Mouse (Mus musculus): ENCODE measurements at regions not wholly inside any gene's neighbourhood (a gene's known extent, or its start where the extent isn't known, plus 50 kb on each side); places are given as distances from the start of the nearest gene placed in this dataset.

DNA sequence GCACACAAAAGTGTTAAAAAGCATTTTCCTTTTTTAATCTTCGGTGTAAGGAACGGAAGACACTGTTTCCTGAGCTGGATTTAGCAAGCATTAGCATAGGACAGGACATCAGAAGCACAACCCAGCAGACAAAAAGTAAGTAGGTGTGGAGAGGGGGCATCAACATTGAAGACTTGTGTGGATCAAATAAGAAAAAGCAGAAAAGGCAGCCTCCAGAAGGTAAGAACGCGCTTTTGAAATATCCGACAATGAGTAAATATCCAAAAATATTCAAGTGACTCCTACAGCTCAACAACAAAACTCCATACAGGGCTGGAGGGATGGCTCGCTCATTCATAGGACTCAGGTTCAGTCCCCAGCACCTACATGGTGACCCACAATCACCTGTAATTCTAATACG, 286.9 kb downstream of the Pdcd6ip start:
- no peak overlapping the region for H3K27ac ChIP-seq (ENCODE audit: low read length)
- H3K36me3 ChIP-seq (ENCODE audit: control insufficient read depth, insufficient read depth, low read length), result no peaks in the 10 kb centered on the region
- H3K4me1 ChIP-seq (ENCODE audit: control insufficient read depth, insufficient read depth, low read length), result no peaks in the 10 kb centered on the region
- no peak overlapping the region for H3K4me2 ChIP-seq (ENCODE audit: low read length)
- no peaks in the 10 kb centered on the region for H3K27me3 ChIP-seq (ENCODE audit: control insufficient read depth, insufficient read depth, low read depth, low read length)
- H3K9ac ChIP-seq (ENCODE audit: low read depth, low read length), result no peak overlapping the region
- no peak overlapping the region for H3K4me3 ChIP-seq (ENCODE audit: low read depth, low read length)
- no peaks in the 10 kb centered on the region for H3K9me3 ChIP-seq (replicated peaks; ENCODE audit: control insufficient read depth, low read length, poor library complexity, severe bottlenecking)
- 95% methylated on average over 7 of the region's 7 CpGs for WGBS
- no peak for ATAC-seq

DNA sequence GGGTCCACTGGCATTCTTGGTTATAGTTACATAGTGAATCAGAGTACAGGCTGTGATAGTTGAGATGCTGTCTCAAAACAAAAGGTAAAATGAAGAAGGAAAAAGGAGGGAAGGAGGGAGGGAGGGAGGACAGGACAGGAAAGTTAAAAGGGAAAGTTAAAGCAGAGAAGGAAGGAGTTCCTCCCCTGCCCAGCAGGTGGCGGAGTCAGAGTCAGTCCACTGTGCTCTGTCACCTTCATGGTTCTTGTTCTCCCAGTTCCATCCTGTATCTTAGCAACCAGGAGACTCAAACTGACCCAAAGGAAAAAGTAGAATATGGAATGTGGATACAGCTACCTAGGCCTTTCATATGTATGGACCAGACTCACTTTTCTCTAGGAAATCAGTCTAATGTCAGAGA, 288.3 kb downstream of the Pdcd6ip start:
- Histone ChIP-seq H3K4me1 (ENCODE audit: control insufficient read depth, insufficient read depth, low read length) (peaks cover 4% of the 10 kb centered on the region), H3K9me3 (replicated peaks; ENCODE audit: control insufficient read depth, low read length, poor library complexity, severe bottlenecking) (no peaks in the 10 kb centered on the region), H3K27me3 (ENCODE audit: control insufficient read depth, insufficient read depth, low read depth, low read length) (no peaks in the 10 kb centered on the region), H3K4me2 (ENCODE audit: low read length) (no peak overlapping the region), H3K27ac (ENCODE audit: low read length) (no peak overlapping the region), H3K36me3 (ENCODE audit: control insufficient read depth, insufficient read depth, low read length) (no peaks in the 10 kb centered on the region), H3K4me3 (ENCODE audit: low read depth, low read length) (no peak overlapping the region), H3K9ac (ENCODE audit: low read depth, low read length) (no peak overlapping the region)
- WGBS, result 94% methylated on average over 1 of the region's 1 CpGs
- no peak for ATAC-seq

DNA sequence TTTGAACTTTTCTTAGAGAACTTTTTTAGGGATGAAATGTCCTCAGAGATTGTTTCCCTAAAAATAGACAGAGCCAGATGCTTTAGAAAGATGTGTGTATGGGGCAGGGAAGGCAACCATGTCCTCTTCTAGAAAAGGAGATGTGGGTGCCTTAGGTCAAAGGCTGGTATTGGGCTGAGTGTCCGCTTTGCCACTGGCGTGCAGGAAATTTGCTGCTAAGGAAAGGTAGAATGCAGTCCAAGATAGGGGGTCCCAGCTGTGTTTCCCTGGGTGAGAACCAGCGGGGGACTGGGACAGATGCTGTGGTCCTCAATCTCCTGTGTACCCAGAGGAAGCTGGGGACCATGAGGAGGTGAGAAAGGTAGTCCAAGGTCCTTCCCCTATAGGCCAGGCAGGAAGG, 291.0 kb downstream of the Pdcd6ip start:
- Histone ChIP-seq H3K9ac (ENCODE audit: low read depth, low read length) (no peak overlapping the region), H3K27me3 (ENCODE audit: control insufficient read depth, insufficient read depth, low read depth, low read length) (no peaks in the 10 kb centered on the region), H3K4me2 (ENCODE audit: low read length) (no peak overlapping the region), H3K27ac (ENCODE audit: low read length) (no peak overlapping the region), H3K9me3 (replicated peaks; ENCODE audit: control insufficient read depth, low read length, poor library complexity, severe bottlenecking) (no peaks in the 10 kb centered on the region), H3K36me3 (ENCODE audit: control insufficient read depth, insufficient read depth, low read length) (no peaks in the 10 kb centered on the region), H3K4me1 (ENCODE audit: control insufficient read depth, insufficient read depth, low read length) (peaks cover 4% of the 10 kb centered on the region), H3K4me3 (ENCODE audit: low read depth, low read length) (no peak overlapping the region)
- WGBS, result 95% methylated on average over 3 of the region's 3 CpGs
- no peak for ATAC-seq

DNA sequence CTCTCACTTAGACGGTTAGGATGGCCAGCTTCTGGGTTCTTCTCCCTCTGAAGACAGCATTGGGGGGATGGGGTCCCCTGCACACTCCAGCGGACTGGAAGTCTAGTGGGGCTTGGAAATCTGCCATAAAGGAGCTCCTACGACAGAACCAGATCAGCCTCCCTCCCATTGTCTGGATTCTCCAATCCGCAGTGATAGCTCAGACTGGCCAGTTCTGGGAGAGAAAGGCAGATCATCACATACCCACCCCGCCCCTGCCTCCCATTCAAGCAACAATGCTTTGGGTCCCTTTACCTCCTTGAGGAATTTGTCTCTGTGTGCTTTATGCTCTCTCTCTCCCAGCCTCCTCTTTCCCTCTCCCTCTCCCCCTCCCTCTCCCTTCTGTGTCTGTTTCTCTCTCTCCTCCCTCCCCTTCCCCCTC, 292.5 kb downstream of the Pdcd6ip start:
- Histone ChIP-seq H3K36me3 (ENCODE audit: control insufficient read depth, insufficient read depth, low read length) (no peaks in the 10 kb centered on the region), H3K9me3 (replicated peaks; ENCODE audit: control insufficient read depth, low read length, poor library complexity, severe bottlenecking) (no peaks in the 10 kb centered on the region), H3K4me1 (ENCODE audit: control insufficient read depth, insufficient read depth, low read length) (peaks cover 4% of the 10 kb centered on the region), H3K4me3 (ENCODE audit: low read depth, low read length) (no peak overlapping the region), H3K4me2 (ENCODE audit: low read length) (no peak overlapping the region), H3K27me3 (ENCODE audit: control insufficient read depth, insufficient read depth, low read depth, low read length) (no peaks in the 10 kb centered on the region), H3K9ac (ENCODE audit: low read depth, low read length) (no peak overlapping the region), H3K27ac (ENCODE audit: low read length) (0 out of 2 replicates have a peak overlapping the region, but pooled peaks have one; percentile 2)
- WGBS, result 19% methylated on average over 5 of the region's 5 CpGs
- ATAC-seq, result no peak

DNA sequence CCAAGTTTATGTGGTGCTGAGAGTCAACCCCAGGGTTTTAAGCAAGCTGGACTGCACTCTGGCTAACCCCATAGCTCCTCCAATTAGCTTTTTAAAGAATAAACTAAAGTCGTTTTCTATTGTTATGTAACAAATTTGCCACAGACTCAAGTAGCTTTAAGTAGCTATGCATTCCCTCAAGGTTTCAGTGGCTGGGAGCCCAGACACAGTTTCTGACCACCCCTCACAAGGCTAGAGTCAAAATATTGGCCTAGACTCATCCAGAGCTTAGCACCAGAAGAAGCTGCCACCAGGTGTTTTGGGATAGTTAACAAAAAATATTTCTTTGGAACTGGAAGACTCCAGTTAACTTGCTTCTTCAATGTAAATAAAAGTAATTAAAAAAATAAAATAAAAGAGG, 293.4 kb downstream of the Pdcd6ip start:
- 71% methylated on average over 1 of the region's 1 CpGs for WGBS
- ATAC-seq, result no peak
- H3K4me1 ChIP-seq (ENCODE audit: control insufficient read depth, insufficient read depth, low read length), result peaks cover 4% of the 10 kb centered on the region

DNA sequence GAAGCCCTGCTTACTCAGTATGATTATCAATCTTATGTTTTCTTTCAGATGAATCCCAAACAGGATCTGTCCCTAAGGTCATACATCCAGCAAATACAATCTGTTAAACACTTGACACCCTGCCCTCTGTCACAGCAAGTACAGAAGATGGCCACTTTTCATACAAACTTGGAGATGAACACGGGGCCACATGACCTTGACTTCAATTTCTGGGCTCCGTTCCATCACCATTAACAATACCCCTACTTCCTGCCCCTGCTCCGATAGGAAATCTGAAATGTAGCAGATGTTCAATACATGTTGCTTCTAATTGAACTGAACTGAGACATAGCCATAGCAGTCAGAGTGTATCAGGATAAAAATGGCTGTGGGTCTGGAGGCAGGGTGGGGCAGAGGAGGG, 294.2 kb downstream of the Pdcd6ip start:
- Histone ChIP-seq H3K9me3 (replicated peaks; ENCODE audit: control insufficient read depth, low read length, poor library complexity, severe bottlenecking) (no peaks in the 10 kb centered on the region), H3K4me1 (ENCODE audit: control insufficient read depth, insufficient read depth, low read length) (peaks cover 4% of the 10 kb centered on the region), H3K27me3 (ENCODE audit: control insufficient read depth, insufficient read depth, low read depth, low read length) (no peaks in the 10 kb centered on the region), H3K9ac (ENCODE audit: low read depth, low read length) (no peak overlapping the region), H3K4me2 (ENCODE audit: low read length) (no peak overlapping the region), H3K36me3 (ENCODE audit: control insufficient read depth, insufficient read depth, low read length) (no peaks in the 10 kb centered on the region), H3K4me3 (ENCODE audit: low read depth, low read length) (no peak overlapping the region), H3K27ac (ENCODE audit: low read length) (no peak overlapping the region)
- 84% methylated on average over 3 of the region's 3 CpGs for WGBS
- no peak for ATAC-seq

More for the DNA sequence above, 293.4 kb downstream of the Pdcd6ip start:
- H3K36me3 ChIP-seq (ENCODE audit: control insufficient read depth, insufficient read depth, low read length), result no peaks in the 10 kb centered on the region
- no peak overlapping the region for H3K27ac ChIP-seq (ENCODE audit: low read length)
- no peak overlapping the region for H3K9ac ChIP-seq (ENCODE audit: low read depth, low read length)
- no peak overlapping the region for H3K4me2 ChIP-seq (ENCODE audit: low read length)
- H3K4me3 ChIP-seq (ENCODE audit: low read depth, low read length), result no peak overlapping the region
- no peaks in the 10 kb centered on the region for H3K27me3 ChIP-seq (ENCODE audit: control insufficient read depth, insufficient read depth, low read depth, low read length)
- no peaks in the 10 kb centered on the region for H3K9me3 ChIP-seq (replicated peaks; ENCODE audit: control insufficient read depth, low read length, poor library complexity, severe bottlenecking)

DNA sequence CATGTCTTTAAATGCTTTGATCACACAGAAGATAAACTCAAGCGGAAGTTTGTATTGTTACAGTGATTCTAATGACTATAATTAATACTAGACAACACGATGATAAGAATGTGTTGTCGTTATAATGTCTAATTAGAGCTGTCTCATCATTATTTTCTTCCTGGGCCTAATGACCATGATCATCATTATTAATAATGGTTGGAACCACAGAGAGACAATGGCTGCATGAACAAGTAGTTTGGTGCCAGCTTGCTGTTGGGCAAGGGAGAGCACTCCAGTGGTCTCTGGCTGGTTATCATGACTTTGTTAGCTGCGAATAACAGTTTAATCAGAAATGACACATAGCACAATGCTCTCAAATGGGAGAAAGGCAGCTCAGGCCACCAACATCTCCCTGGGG, 296.4 kb downstream of the Pdcd6ip start:
- 68% methylated on average over 4 of the region's 4 CpGs for WGBS
- Histone ChIP-seq H3K9me3 (replicated peaks; ENCODE audit: control insufficient read depth, low read length, poor library complexity, severe bottlenecking) (no peaks in the 10 kb centered on the region), H3K36me3 (ENCODE audit: control insufficient read depth, insufficient read depth, low read length) (no peaks in the 10 kb centered on the region), H3K4me1 (ENCODE audit: control insufficient read depth, insufficient read depth, low read length) (peaks cover 4% of the 10 kb centered on the region), H3K27ac (ENCODE audit: low read length) (no peak overlapping the region), H3K4me2 (ENCODE audit: low read length) (no peak overlapping the region), H3K9ac (ENCODE audit: low read depth, low read length) (no peak overlapping the region), H3K27me3 (ENCODE audit: control insufficient read depth, insufficient read depth, low read depth, low read length) (no peaks in the 10 kb centered on the region), H3K4me3 (ENCODE audit: low read depth, low read length) (no peak overlapping the region)
- ATAC-seq, result no peak

DNA sequence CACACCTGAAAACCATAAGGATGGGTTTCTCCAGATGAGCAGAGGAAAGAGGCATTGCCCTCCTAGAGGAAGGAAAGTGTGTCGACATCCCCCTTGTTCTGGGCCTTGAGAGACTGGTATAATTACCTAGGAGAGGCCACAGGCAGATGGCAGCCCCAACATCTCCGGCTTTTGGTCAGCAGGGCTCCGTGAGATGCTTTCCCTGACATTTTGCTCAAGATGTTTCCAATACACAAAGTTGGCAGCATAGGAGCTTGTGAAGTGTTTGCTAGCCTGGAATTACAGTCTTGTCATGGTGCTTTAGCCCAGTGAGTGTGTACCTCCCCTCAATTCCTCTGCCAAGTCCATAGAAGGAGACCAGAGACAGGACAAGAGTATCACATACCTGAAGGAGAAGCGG, 299.5 kb downstream of the Pdcd6ip start:
- ATAC-seq, result no peak
- Histone ChIP-seq H3K27me3 (ENCODE audit: control insufficient read depth, insufficient read depth, low read depth, low read length) (no peaks in the 10 kb centered on the region), H3K36me3 (ENCODE audit: control insufficient read depth, insufficient read depth, low read length) (no peaks in the 10 kb centered on the region), H3K4me1 (ENCODE audit: control insufficient read depth, insufficient read depth, low read length) (no peaks in the 10 kb centered on the region), H3K4me3 (ENCODE audit: low read depth, low read length) (no peak overlapping the region), H3K9ac (ENCODE audit: low read depth, low read length) (no peak overlapping the region), H3K9me3 (replicated peaks; ENCODE audit: control insufficient read depth, low read length, poor library complexity, severe bottlenecking) (no peaks in the 10 kb centered on the region), H3K4me2 (ENCODE audit: low read length) (no peak overlapping the region), H3K27ac (ENCODE audit: low read length) (no peak overlapping the region)
- 89% methylated on average over 4 of the region's 4 CpGs for whole genome bisulfite sequencing

DNA sequence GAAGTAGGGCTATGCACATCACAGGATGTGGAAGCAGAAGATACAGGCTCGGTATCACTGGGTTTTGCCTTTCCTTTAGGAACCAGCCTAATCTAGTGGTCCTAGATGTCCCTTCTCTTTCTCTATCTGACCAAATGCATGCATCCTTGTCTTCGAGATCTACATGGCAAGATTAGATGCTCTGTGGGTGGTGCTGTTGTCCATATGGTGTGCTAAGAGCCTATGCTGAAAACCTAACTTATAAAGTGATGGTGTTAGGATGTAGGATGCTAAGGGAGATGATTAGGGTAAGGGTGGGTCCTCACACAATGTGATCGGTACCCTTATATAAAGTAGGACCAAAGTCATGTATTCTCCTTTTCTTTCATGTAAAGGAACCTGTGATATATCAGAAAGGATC, 313.7 kb downstream of the Pdcd6ip start:
- no peak overlapping the region for H3K4me2 ChIP-seq (ENCODE audit: low read length)
- no peak overlapping the region for H3K9ac ChIP-seq (ENCODE audit: low read depth, low read length)
- WGBS, result 90% methylated on average over 3 of the region's 3 CpGs
- no peaks in the 10 kb centered on the region for H3K36me3 ChIP-seq (ENCODE audit: control insufficient read depth, insufficient read depth, low read length)
- H3K27me3 ChIP-seq (ENCODE audit: control insufficient read depth, insufficient read depth, low read depth, low read length), result no peaks in the 10 kb centered on the region
- H3K9me3 ChIP-seq (replicated peaks; ENCODE audit: control insufficient read depth, low read length, poor library complexity, severe bottlenecking), result no peaks in the 10 kb centered on the region
- ATAC-seq, result no peak
- H3K4me3 ChIP-seq (ENCODE audit: low read depth, low read length), result no peak overlapping the region
- H3K4me1 ChIP-seq (ENCODE audit: control insufficient read depth, insufficient read depth, low read length), result no peaks in the 10 kb centered on the region
- H3K27ac ChIP-seq (ENCODE audit: low read length), result no peak overlapping the region

DNA sequence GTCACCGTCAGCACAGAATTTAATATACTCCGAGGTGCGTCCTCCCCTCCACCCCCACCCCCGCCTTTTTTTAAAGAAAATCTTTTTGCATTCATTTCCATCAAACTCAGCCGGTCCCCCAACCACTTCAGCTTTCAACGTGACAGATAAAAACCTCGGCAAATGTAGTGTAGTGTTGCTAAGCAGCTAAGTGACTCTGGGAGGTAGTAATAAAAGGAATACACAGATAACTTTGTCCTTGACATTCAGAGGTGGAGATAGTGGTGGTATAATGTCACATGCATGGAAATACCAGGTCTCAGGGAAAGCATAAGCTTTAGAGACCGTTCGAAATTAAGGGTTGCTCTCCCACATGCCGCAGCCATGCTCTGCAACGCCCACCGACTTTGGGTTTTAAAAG, 320.7 kb downstream of the Pdcd6ip start:
- H3K9ac ChIP-seq (ENCODE audit: low read depth, low read length), result no peak overlapping the region
- H3K9me3 ChIP-seq (replicated peaks; ENCODE audit: control insufficient read depth, low read length, poor library complexity, severe bottlenecking), result no peaks in the 10 kb centered on the region
- no peaks in the 10 kb centered on the region for H3K36me3 ChIP-seq (ENCODE audit: control insufficient read depth, insufficient read depth, low read length)
- peaks cover 6% of the 10 kb centered on the region for H3K4me1 ChIP-seq (ENCODE audit: control insufficient read depth, insufficient read depth, low read length)
- H3K27ac ChIP-seq (ENCODE audit: low read length), result no peak overlapping the region
- H3K27me3 ChIP-seq (ENCODE audit: control insufficient read depth, insufficient read depth, low read depth, low read length), result no peaks in the 10 kb centered on the region
- 0 out of 2 replicates have a peak, but pooled peaks have one; percentile 32 for ATAC-seq
- no peak overlapping the region for H3K4me2 ChIP-seq (ENCODE audit: low read length)
- H3K4me3 ChIP-seq (ENCODE audit: low read depth, low read length), result no peak overlapping the region
- 55% methylated on average over 12 of the region's 12 CpGs for WGBS

Measured in midbrain, embryonic 16.5 days (tissue).